Mouse (Mus musculus) kidney, postnatal 0 days (tissue): Measurements from ENCODE around the gene Kdm5a. TPM values are rescaled to one million over a fixed set of nuclear protein-coding genes. Genes with fewer than 3 reads are reported as not detected.

ENCODE experiments used
- ATAC-seq: fragments of 200-750 bp; cut with Nextera tagmentation; replicated peaks from 2 replicates; pipeline ENCODE4 v1.8.0; 2017; ENCODE audit warnings: low read depth, moderate number of reproducible peaks, moderate TSS enrichment, moderate library complexity; ENCODE audit not compliant: low FRiP score
- DNase-seq: peaks from one replicate; pipeline ENCODE4 v3.0.0-alpha.2; 2016; ENCODE audit warnings: low spot score
- H3K27ac ChIP-seq: fragments of 300-500 bp; sonication (generic); 2 replicates; pipeline ENCODE4 v1.5.1; 2014; ENCODE audit warnings: mild to moderate bottlenecking
- H3K27me3 ChIP-seq: fragments of 300-500 bp; sonication (generic); 2 replicates; pipeline ENCODE4 v1.6.1; 2014; ENCODE audit warnings: low read length, mixed read lengths; ENCODE audit not compliant: insufficient read depth
- H3K36me3 ChIP-seq: fragments of 300-500 bp; sonication (generic); 2 replicates; pipeline ENCODE4 v1.6.1; 2014; ENCODE audit warnings: low read length, mixed read lengths; ENCODE audit not compliant: insufficient read depth
- H3K4me1 ChIP-seq: fragments of 300-500 bp; sonication (generic); replicated peaks from 2 replicates; pipeline ENCODE4 v1.6.1; 2014; ENCODE audit warnings: antibody characterized with exemption, low read length, mixed read lengths; ENCODE audit not compliant: insufficient read depth
- H3K4me2 ChIP-seq: fragments of 300-500 bp; sonication (generic); 2 replicates; pipeline ENCODE4 v1.6.1; 2014; ENCODE audit warnings: mild to moderate bottlenecking, low read length, moderate library complexity, mixed read lengths
- H3K4me3 ChIP-seq: fragments of 300-500 bp; sonication (generic); replicated peaks from 2 replicates; pipeline ENCODE4 v1.5.1; 2014; ENCODE audit warnings: low read depth, low read length
- H3K9ac ChIP-seq: fragments of 300-500 bp; sonication (generic); 2 replicates; pipeline ENCODE4 v1.6.1; 2014; ENCODE audit warnings: low read depth, low read length
- H3K9me3 ChIP-seq: fragments of 300-500 bp; sonication (generic); replicated peaks from 2 replicates; pipeline ENCODE4 v1.6.1; 2016; ENCODE audit warnings: low read length, inconsistent platforms, mixed read lengths
- CTCF ChIP-seq: IDR thresholded peaks from 2 replicates; pipeline ENCODE4 v1.5.1; 2016; ENCODE audit warnings: antibody characterized with exemption, low read depth, mild to moderate bottlenecking, moderate library complexity
- WGBS: fragments of 180-500 bp; shearing (Covaris S2); extraction: QIAGEN DNeasy Blood & Tissue Kit; methylation state at CpG from one replicate; pipeline ENCODE4 v1.1.7; 2014; 5-methylcytosine and 5-hydroxymethylcytosine counted together
- polyA plus RNA-seq: library from polyadenylated mRNA; unstranded; fragments of >200 nt; fragmentation: Nextera tagmentation; extraction: Ambion mirVana; gene quantifications from 2 replicates; pipeline ENCODE4 v1.2.1, GENCODE M21; 2015

Kdm5a gene
- 34.3 and 36.3 TPM in 2 replicates for polyA plus RNA-seq

DNA sequence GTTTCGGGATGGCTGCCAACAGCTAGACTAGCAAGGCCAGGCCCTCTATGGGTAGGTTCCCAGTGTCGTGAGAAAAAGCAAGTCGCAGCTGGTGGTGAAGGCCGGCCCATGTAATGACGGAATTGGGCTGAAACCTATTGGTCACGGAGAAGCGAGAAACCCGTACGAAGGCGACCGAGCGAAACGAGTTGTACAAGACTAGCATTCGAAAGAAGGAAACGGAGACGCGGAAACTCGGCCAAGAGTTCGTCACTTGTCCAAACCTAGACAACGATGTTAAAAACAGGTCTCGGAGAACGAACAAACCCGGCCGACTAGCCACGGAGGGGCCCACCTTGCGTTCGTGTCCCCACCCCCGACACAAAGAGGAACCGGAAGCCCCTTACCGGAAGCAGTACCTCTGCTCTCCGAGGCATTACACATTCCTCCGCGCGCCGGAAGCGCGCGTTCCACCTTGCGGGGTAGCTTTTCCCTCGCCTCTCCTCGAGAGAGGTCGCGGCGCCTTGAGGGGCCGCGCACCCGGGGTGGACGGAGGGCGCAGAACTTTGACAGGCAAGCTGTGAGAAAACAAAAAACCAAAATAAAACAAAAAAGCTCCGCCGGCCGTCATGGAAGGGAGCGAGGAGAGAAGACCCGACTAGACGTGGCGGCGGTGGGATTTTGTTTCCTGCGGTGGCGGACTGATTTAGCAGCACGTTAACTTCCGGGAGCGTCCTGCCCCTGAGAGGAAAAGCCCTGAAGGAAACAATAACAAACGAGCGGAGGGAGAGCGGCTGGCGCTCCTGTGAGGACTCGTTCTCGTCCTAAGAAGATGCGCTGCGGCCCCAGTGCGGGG, at the start of gene Kdm5a, which contains the start of gene Ccdc77:
Gene Kdm5a (plus strand): TSS at position 437 of the 835 bp plus-strand sequence.
Gene Ccdc77 (minus strand): TSS at position 687 of the 835 bp plus-strand sequence.
- DNase-seq (peak; percentile 97), ATAC-seq (peak; percentile 97)
- peaks cover 4% of the 10 kb centered on the region; the same call in 1 of the 2 replicates for H3K4me1 ChIP-seq
- peak within 1 kb of the TSS; percentile 87 for H3K9ac ChIP-seq
- peak; percentile 47; the same call in 1 of the 2 replicates for TF ChIP-seq CTCF
- H3K9me3 ChIP-seq, result no peaks in the 10 kb centered on the region
- H3K27ac ChIP-seq, result peak within 1 kb of the TSS; percentile 96
- H3K4me3 ChIP-seq, result peak within 1 kb of the TSS; percentile 80
- H3K36me3 ChIP-seq, result peaks cover 10% of the 10 kb centered on the region; the same call in 1 of the 2 replicates
- H3K27me3 ChIP-seq, result no peaks in the 10 kb centered on the region
- WGBS, result under 1% methylated on average over 71 of the region's 71 CpGs
- peak within 1 kb of the TSS; percentile 65 for H3K4me2 ChIP-seq

DNA sequence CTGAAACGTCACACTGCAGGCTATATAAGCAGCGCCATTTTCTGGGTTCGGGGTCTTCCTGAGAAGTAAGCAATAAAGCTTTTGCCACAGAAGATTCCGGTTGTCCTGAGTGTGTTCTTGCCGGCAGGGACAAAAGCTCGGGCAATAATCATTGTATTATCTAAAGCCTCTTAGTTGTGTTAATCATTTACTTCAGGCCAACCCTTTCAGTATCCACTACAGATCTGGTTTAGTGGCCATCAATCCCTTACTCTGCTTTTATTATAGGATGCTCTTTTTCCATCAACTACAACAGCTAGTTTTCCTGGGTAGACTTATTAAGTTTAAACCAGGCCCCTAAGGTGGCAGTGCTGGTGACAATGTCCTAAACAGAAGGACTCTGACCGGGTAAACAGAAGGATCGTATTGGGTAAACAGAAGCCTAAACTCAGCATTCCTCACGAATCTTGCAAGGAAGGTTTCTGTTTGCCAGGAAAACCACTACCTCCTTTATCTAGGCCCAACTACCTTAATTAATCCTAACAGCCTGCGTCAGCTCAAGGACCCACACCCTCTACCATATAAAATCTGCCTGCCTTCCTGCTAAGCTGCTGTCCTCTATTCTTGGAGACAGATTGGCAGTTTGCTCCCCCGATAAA, 45.5 kb upstream of the Kdm5a start:
- Histone ChIP-seq H3K4me2 (no peak overlapping the region), H3K4me1 (no peaks in the 10 kb centered on the region), H3K36me3 (no peaks in the 10 kb centered on the region), H3K27me3 (no peaks in the 10 kb centered on the region), H3K9ac (no peak overlapping the region), H3K9me3 (no peaks in the 10 kb centered on the region), H3K27ac (no peak overlapping the region), H3K4me3 (no peak overlapping the region)
- DNase-seq (no peak), ATAC-seq (no peak)
- TF ChIP-seq CTCF, result no peak
- WGBS, result 73% methylated on average over 11 of the region's 11 CpGs

DNA sequence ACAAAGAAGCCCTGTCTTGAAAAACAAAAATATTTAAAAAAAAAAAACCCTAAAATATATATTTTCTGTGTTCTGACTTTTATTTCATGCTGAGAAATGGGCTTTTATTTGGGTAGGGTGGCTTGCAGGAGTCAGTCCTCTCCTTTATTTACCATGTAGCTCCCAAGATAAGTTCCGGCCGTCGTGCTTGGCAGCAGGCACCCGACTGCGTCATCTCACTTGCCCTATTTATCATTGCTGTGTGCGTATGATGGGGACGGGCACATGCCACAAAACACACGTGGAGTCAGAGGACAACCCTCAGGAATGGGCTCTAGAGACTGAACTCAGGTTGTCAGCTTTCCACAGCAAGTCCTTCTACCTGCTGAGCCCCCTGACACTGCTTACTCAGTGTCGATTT, 44.8 kb upstream of the Kdm5a start:
- no peak overlapping the region for H3K4me3 ChIP-seq
- WGBS, result 89% methylated on average over 9 of the region's 9 CpGs
- ATAC-seq, result no peak
- H3K27me3 ChIP-seq, result no peaks in the 10 kb centered on the region
- H3K4me1 ChIP-seq, result no peaks in the 10 kb centered on the region
- TF ChIP-seq CTCF, result no peak
- DNase-seq, result no peak
- no peak overlapping the region for H3K9ac ChIP-seq
- H3K9me3 ChIP-seq, result no peaks in the 10 kb centered on the region
- no peaks in the 10 kb centered on the region for H3K36me3 ChIP-seq
- no peak overlapping the region for H3K27ac ChIP-seq
- no peak overlapping the region for H3K4me2 ChIP-seq

DNA sequence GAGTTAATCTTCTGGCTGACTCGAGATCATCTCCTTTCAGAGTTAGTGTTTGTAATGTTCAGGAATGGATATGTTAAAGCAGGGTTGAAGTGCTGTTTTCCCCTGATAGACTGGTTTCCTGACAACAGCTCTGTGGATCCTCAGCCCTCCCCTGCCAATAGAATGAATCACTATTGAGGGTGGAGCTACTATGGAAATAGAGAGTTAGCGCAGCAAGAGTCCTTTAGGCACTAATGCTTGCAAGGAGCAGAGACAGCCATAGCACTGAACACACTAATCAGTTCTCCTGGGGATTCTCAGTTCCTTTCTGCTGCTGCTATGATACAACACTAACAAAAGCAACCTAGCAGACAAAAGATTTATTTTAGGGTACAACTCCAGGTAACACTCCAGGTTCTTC, 43.6 kb upstream of the Kdm5a start:
- H3K4me2 ChIP-seq, result no peak overlapping the region
- H3K27ac ChIP-seq, result no peak overlapping the region
- H3K4me3 ChIP-seq, result no peak overlapping the region
- 70% methylated on average over 2 of the region's 2 CpGs for WGBS
- H3K4me1 ChIP-seq, result no peaks in the 10 kb centered on the region
- H3K27me3 ChIP-seq, result no peaks in the 10 kb centered on the region
- H3K9me3 ChIP-seq, result no peaks in the 10 kb centered on the region
- TF ChIP-seq CTCF, result no peak
- H3K9ac ChIP-seq, result no peak overlapping the region
- DNase-seq, result no peak
- peaks cover 7% of the 10 kb centered on the region; the same call in 1 of the 2 replicates for H3K36me3 ChIP-seq
- no peak for ATAC-seq

DNA sequence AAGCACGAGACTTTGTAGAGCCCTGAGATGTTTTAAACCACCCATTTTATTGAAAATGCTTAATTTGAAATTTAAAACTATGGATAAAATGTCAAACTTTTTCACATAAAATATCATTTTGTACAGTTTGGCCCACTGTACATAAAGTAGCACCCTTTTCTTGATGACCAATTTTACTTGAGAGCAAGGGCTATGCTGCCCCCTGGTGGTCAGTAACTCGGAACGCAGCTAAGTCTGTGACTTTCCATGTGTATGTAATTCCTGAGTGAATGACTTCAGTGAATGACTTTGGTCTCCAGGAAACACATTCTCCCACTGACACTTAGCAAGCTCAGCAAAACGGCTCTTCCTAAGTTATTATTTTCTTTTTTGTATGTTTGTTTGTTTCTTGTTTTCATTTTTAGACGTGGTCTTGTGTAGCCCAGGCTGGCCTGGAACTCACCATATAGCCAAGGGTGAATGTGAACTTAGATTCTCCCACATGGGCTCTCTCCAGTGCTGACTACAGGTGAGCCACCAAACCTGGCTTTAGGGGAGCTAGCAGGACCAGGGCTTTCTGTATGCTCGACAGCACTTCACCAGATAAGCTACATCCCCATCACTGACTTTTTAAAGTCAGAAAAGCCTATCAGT, 39.5 kb upstream of the Kdm5a start:
- DNase-seq (peak; percentile 88), ATAC-seq (no peak)
- no peaks in the 10 kb centered on the region for H3K4me1 ChIP-seq
- H3K9ac ChIP-seq, result no peak overlapping the region
- H3K27me3 ChIP-seq, result no peaks in the 10 kb centered on the region
- no peak overlapping the region for H3K4me2 ChIP-seq
- H3K4me3 ChIP-seq, result no peak overlapping the region
- TF ChIP-seq CTCF, result peak; percentile 93
- H3K27ac ChIP-seq, result no peak overlapping the region
- 28% methylated on average over 6 of the region's 6 CpGs for WGBS
- no peaks in the 10 kb centered on the region for H3K9me3 ChIP-seq
- peaks cover 14% of the 10 kb centered on the region; the same call in 1 of the 2 replicates for H3K36me3 ChIP-seq

DNA sequence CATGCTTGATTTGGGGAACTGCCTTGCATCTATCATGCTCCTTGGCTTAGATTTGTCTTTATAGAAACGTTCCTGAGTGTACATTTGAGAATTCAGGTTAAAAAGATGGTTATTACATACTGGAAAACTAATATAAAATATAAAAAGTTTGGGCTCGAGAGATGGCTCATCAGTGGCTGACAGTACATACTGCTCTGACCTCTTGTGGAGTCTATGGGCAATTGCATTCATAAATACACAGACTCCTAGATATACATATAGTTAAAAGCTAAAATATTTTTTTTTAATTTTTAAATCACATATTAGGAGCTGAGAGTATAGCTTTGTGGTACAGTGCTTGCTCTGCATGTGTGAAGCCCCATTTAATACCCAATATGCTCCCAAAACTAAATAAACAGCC, 31.6 kb upstream of the Kdm5a start:
- Histone ChIP-seq H3K9ac (no peak overlapping the region), H3K4me3 (no peak overlapping the region), H3K36me3 (peaks cover 36% of the 10 kb centered on the region), H3K9me3 (no peaks in the 10 kb centered on the region), H3K4me1 (no peaks in the 10 kb centered on the region), H3K27ac (no peak overlapping the region), H3K27me3 (no peaks in the 10 kb centered on the region), H3K4me2 (no peak overlapping the region)
- WGBS, result 83% methylated on average over 2 of the region's 2 CpGs
- DNase-seq, result peak; percentile 11
- peak; percentile 30; the same call in 1 of the 2 replicates for TF ChIP-seq CTCF
- ATAC-seq, result no peak
